Comparison of ENCODE assay signal across 9 mouse cellular contexts in genomic region chr13:96132401-96132816, GRCm38 (mm10). TPM values are rescaled to one million over a fixed set of nuclear protein-coding genes. Genes with fewer than 3 reads are reported as not detected.
DNase-seq lines count a peak whose midpoint lies in the region; ATAC-seq and TF ChIP-seq lines count a peak whose summit lies in the region.
"Had no signal": no experiment of that assay in that cellular context is flagged by ENCODE, and none has a peak within 500 bp of the region (broad histone marks: within the 10 kb centered on the region; RNA-seq: fewer than 3 reads in every experiment).

TSS of gene Sv2c (minus strand) at chr13:96132577.

- peak; percentile 3 for DNase-seq in gastrocnemius, adult 18-20 months (ENCODE audit: low spot score)
- DNase-seq in gastrocnemius, postnatal 25 days, result no peak
- DNase-seq in ES-E14 (ENCODE audit: low read depth, low spot score), result peak; percentile 69
- DNase-seq in embryo, embryonic 9.5 days (ENCODE audit: extremely low spot score), result peak; percentile 76
- peak; percentile 10 to 15 for DNase-seq in heart, postnatal 14 days
- DNase-seq in left cerebral cortex, adult 8-10 months (ENCODE audit: low spot score in 2 of 2), result peak; percentile 48 to 55
- DNase-seq in midbrain, postnatal 0 days (ENCODE audit: low spot score), result peak; percentile 78
- DNase-seq in testis, postnatal 10 days (ENCODE audit: low spot score), result peak; percentile 54

- intact Hi-C loops in heart, postnatal 14 days (cut with DNase I), result no loop called here

- WGBS in midbrain, postnatal 0 days, result 0% methylated on average over 42 of the region's 44 CpGs

- H3K36me3 ChIP-seq in ES-E14 (ENCODE audit: control insufficient read depth, insufficient read depth, low read length, poor library complexity, severe bottlenecking), result no peaks in the 10 kb centered on the region
- H3K36me3 ChIP-seq in midbrain, postnatal 0 days (ENCODE audit: insufficient read depth, low read length), result no peaks in the 10 kb centered on the region

- H3K4me1 ChIP-seq in ES-E14 (ENCODE audit: control insufficient read depth in 2 of 2, insufficient read depth in 2 of 2, low read length in 2 of 2, poor library complexity in 1 of 2), result peaks cover 0 to 2% of the 10 kb centered on the region in 2 experiments; a peak in 1 of 4 replicates
- H3K4me1 ChIP-seq in midbrain, postnatal 0 days (ENCODE audit: insufficient read depth, low read length), result no peaks in the 10 kb centered on the region

- peak; percentile 60 for ATAC-seq in midbrain, postnatal 0 days (ENCODE audit: low FRiP score)

- peak within 1 kb of the TSS; percentile 67 to 77 for H3K4me3 ChIP-seq in ES-E14 (ENCODE audit: insufficient read depth in 1 of 2, low read depth in 1 of 2, low read length in 2 of 2, poor library complexity in 1 of 2, severe bottlenecking in 1 of 2)
- H3K4me3 ChIP-seq in midbrain, postnatal 0 days (ENCODE audit: low read depth, low read length), result peak within 1 kb of the TSS; percentile 47

- peak; percentile 20; the same call in 1 of the 2 replicates for TF ChIP-seq CTCF in midbrain, postnatal 0 days (IDR thresholded peaks at IDR 0.05)

- peak within 1 kb of the TSS; percentile 93 for H3K4me2 ChIP-seq in midbrain, postnatal 0 days (ENCODE audit: low read depth, low read length, poor library complexity, severe bottlenecking)

- H3K9ac ChIP-seq in ES-E14 (ENCODE audit: insufficient read depth, low read depth, low read length, poor library complexity, severe bottlenecking), result peak within 1 kb of the TSS; percentile 6; the same call in 1 of the 2 replicates
- peak within 1 kb of the TSS; percentile 46 for H3K9ac ChIP-seq in midbrain, postnatal 0 days (replicated peaks; ENCODE audit: low read length, poor library complexity, severe bottlenecking)
- H3K9ac ChIP-seq: liver, embryonic 14.5 days had no signal

- H3K27me3 ChIP-seq in midbrain, postnatal 0 days (ENCODE audit: insufficient read depth, low read length), result peaks cover 3% of the 10 kb centered on the region; the same call in 1 of the 2 replicates

- in situ Hi-C loops in ES-E14 (cut with MboI; ENCODE audit: low sequenced_read_pairs in 2 of 2, unreplicated experiment in 2 of 2), result no loop called here

- no peak within 1 kb of the TSS for H3K27ac ChIP-seq in ES-E14 (ENCODE audit: insufficient read depth, low read depth, low read length, poor library complexity, severe bottlenecking)
- peak within 1 kb of the TSS; percentile 51; the same call in 1 of the 2 replicates for H3K27ac ChIP-seq in midbrain, postnatal 0 days (ENCODE audit: low read depth, low read length)
- H3K27ac ChIP-seq: liver, embryonic 14.5 days had no signal

- H3K9me3 ChIP-seq in ES-E14 (ENCODE audit: control insufficient read depth, insufficient read depth, low read depth, low read length), result no peaks in the 10 kb centered on the region
- H3K9me3 ChIP-seq in midbrain, postnatal 0 days (ENCODE audit: low read length), result no peaks in the 10 kb centered on the region

TF ChIP-seq in ES-E14, 5 proteins besides CTCF, POLR2A, EP300 and RAD21:
- no peak for TF ChIP-seq ZC3H11A (IDR thresholded peaks at IDR 0.05; ENCODE audit: borderline replicate concordance, low read depth, low read length)

RNA-seq across cellular contexts. Expression of gene Sv2c, which starts in this region (rescaled TPM):
- under 1 TPM; 0.21 to 0.26 TPM for total RNA-seq in gastrocnemius, adult 18-20 months (2021)
- total RNA-seq in gastrocnemius, postnatal 25 days (2021), result under 1 TPM; 0.10 to 0.35 TPM
- total RNA-seq in ES-E14 (2012; rRNA removed), result 0.89 and 1.9 TPM in 2 replicates
- under 1 TPM; 0.07 to 0.24 TPM for total RNA-seq in heart, postnatal 14 days (2021)
- total RNA-seq in left cerebral cortex, adult 8-10 months (2022), result 10 to 100 TPM; 52.8 to 65.0 (median 57.0) TPM
- 24.3 and 25.7 TPM in 2 replicates for total RNA-seq in midbrain, postnatal 0 days (2014; rRNA removed)
- 7.8 and 7.9 TPM in 2 replicates for polyA plus RNA-seq in midbrain, postnatal 0 days (2015; fragmentation: Nextera tagmentation; extraction: Ambion mirVana)

Comparison
In these comparisons a context has a peak if more than half of its experiments do, and no peak if none do; other contexts are left out.
1. Peak in DNase-seq in gastrocnemius, adult 18-20 months; RNA of the gene not detected or under 1 TPM.
2. Peak in DNase-seq in heart, postnatal 14 days; RNA of the gene not detected or under 1 TPM.